In genomic region chr11:98392645-98393044, GRCm38 (mm10) we compare ENCODE assay signal across 9 mouse cellular contexts. TPM values are rescaled to one million over a fixed set of nuclear protein-coding genes. Genes with fewer than 3 reads are reported as not detected.
DNase-seq lines count a peak whose midpoint lies in the region; ATAC-seq lines count a peak whose summit lies in the region.
"Had no signal": no experiment of that assay in that cellular context is flagged by ENCODE, and none has a peak within 500 bp of the region (broad histone marks: within the 10 kb centered on the region; RNA-seq: fewer than 3 reads in every experiment).

No protein-coding gene starts in this region.

- no peaks in the 10 kb centered on the region for H3K9me3 ChIP-seq in neural tube, embryonic 15.5 days (replicated peaks)

- no peak overlapping the region for H3K9ac ChIP-seq in neural tube, embryonic 15.5 days (replicated peaks)

- H3K4me1 ChIP-seq in neural tube, embryonic 15.5 days, result 0 out of 2 replicates have a peak, but pooled peaks cover 4% of the 10 kb centered on the region

- H3K4me2 ChIP-seq in neural tube, embryonic 15.5 days, result no peak overlapping the region

- peak; percentile 51 for DNase-seq in spleen, adult 12 weeks (ENCODE audit: low spot score)
- DNase-seq in spleen, adult 18-20 months, result no peak
- DNase-seq in liver, result peak; percentile 77
- peak; percentile 44 for DNase-seq in thymus, postnatal 25 days
- no peak for DNase-seq in urinary bladder, postnatal 4 days (ENCODE audit: low spot score in 2 of 2)
- DNase-seq: cerebellum, postnatal 36 days had no signal

- H3K36me3 ChIP-seq in neural tube, embryonic 15.5 days, result no peaks in the 10 kb centered on the region

- ATAC-seq in erythroblast, adult 5-6 weeks (replicated peaks; ENCODE audit: low FRiP score, poor library complexity, severe bottlenecking), result peak; percentile 82
- no peak for ATAC-seq in neural tube, embryonic 15.5 days (ENCODE audit: low FRiP score)
- ATAC-seq: hindbrain, embryonic 16.5 days had no signal

- H3K4me3 ChIP-seq in neural tube, embryonic 15.5 days (replicated peaks), result no peak overlapping the region

- WGBS in neural tube, embryonic 15.5 days, result 69% methylated on average over 4 of the region's 4 CpGs

- peaks cover 40% of the 10 kb centered on the region for H3K27me3 ChIP-seq in neural tube, embryonic 15.5 days (replicated peaks)

- no peak overlapping the region for H3K27ac ChIP-seq in neural tube, embryonic 15.5 days (replicated peaks)

RNA-seq across cellular contexts. Expression of gene Pnmt, which starts 6.4 kb away (rescaled TPM):
- total RNA-seq in erythroblast, adult 5-6 weeks (2015; ENCODE audit: low replicate concordance), result not detected in 2 replicates
- total RNA-seq in erythroblast, adult 5-6 weeks (2017; ENCODE audit: low replicate concordance), result not detected in 2 replicates
- 2.2 and 2.9 TPM in 2 replicates for polyA plus RNA-seq in neural tube, embryonic 15.5 days (2015; fragmentation: Nextera tagmentation; extraction: Ambion mirVana)

RNA-seq across cellular contexts. Expression of gene Pgap3, which starts 7.6 kb away (rescaled TPM):
- total RNA-seq in erythroblast, adult 5-6 weeks (2015; ENCODE audit: low replicate concordance), result not detected in 2 replicates
- total RNA-seq in erythroblast, adult 5-6 weeks (2017; ENCODE audit: low replicate concordance), result 0.56 TPM in 1 of 2 replicates, not detected in the other
- 7.4 and 9.6 TPM in 2 replicates for polyA plus RNA-seq in neural tube, embryonic 15.5 days (2015; fragmentation: Nextera tagmentation; extraction: Ambion mirVana)

RNA-seq across cellular contexts. Expression of gene Tcap, which starts 9.0 kb away (rescaled TPM):
- not detected in 2 replicates for total RNA-seq in erythroblast, adult 5-6 weeks (2015; ENCODE audit: low replicate concordance)
- not detected in 2 replicates for total RNA-seq in erythroblast, adult 5-6 weeks (2017; ENCODE audit: low replicate concordance)
- polyA plus RNA-seq in neural tube, embryonic 15.5 days (2015; fragmentation: Nextera tagmentation; extraction: Ambion mirVana), result 1.4 and 1.7 TPM in 2 replicates

RNA-seq across cellular contexts. Expression of gene Erbb2, which starts 19.6 kb away (rescaled TPM):
- 0.21 TPM in 1 of 2 replicates, not detected in the other for total RNA-seq in erythroblast, adult 5-6 weeks (2015; ENCODE audit: low replicate concordance)
- 0.28 TPM in 1 of 2 replicates, not detected in the other for total RNA-seq in erythroblast, adult 5-6 weeks (2017; ENCODE audit: low replicate concordance)
- polyA plus RNA-seq in neural tube, embryonic 15.5 days (2015; fragmentation: Nextera tagmentation; extraction: Ambion mirVana), result 7.3 and 9.4 TPM in 2 replicates

RNA-seq across cellular contexts. Expression of gene Stard3, which starts 34.5 kb away (rescaled TPM):
- 8.5 and 9.2 TPM in 2 replicates for total RNA-seq in erythroblast, adult 5-6 weeks (2015; ENCODE audit: low replicate concordance)
- total RNA-seq in erythroblast, adult 5-6 weeks (2017; ENCODE audit: low replicate concordance), result 2.8 and 6.0 TPM in 2 replicates
- polyA plus RNA-seq in neural tube, embryonic 15.5 days (2015; fragmentation: Nextera tagmentation; extraction: Ambion mirVana), result 31.6 and 37.6 TPM in 2 replicates

Comparison
In these comparisons a context has a peak if more than half of its experiments do, and no peak if none do; other contexts are left out.
1. DNase-seq: peak in spleen, adult 12 weeks (single experiment), liver (single experiment) and thymus, postnatal 25 days (single experiment); none in spleen, adult 18-20 months (0 of 2) and urinary bladder, postnatal 4 days (0 of 2).